Mouse (Mus musculus): ENCODE measurements around the gene Ddx27.

DNA sequence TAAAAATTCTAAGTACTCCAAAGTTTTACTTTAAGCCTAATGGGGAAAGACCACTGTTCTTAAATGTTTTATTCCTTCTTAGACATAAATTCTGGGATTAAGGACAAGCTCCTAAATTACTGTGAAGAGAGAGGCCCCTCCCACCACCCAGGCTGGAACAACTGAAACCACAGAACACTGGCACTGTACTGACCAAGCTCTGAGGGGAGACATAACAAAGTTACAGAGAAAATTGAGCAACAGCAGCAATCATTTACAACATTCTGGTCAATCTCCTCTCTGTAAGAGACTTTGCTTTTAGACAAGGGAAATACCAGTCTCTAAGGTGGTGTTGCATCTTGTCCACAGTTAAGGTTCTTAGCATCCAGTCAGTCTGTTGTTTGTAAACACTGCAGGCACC, 23.0 kb upstream of the Ddx27 start:
- no peak for TF ChIP-seq CTCF (IDR thresholded peaks at IDR 0.05; ENCODE audit: insufficient read depth, low read depth, low read length)
- no peak for TF ChIP-seq POLR2A (IDR thresholded peaks at IDR 0.05; ENCODE audit: insufficient read depth, low read depth, low read length)
